Mouse (Mus musculus): ENCODE data around the gene Rnaseh2b. TPM values are rescaled to one million over a fixed set of nuclear protein-coding genes. Genes with fewer than 3 reads are reported as not detected.

Gene Rnaseh2b
- polyA plus RNA-seq, 1 experiment from 2014 or later: 62.4 TPM

DNA sequence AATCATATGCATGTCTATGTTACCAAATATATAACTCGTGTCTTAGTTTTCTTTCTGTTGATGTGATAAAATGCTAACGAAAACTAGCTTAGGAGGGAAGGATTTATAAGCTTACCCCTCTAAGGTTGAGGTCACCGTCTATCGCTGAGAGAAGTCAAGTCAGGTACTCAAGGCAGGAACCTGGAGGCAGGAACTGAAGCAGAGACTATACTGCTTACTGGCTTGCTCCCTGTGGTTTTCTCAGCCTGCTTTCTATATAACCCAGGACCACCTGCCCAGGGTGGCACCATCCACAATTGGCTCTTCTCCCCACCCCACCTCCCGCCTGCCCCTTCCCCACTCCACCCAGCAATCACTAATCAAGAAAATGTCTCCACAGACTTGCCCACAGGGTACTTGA, 32.6 kb downstream of the Rnaseh2b start:
- Histone ChIP-seq H3K36me3 (replicated peaks) (no peaks in the 10 kb centered on the region), H3K4me3 (no peak overlapping the region), H3K4me1 (peaks cover 43% of the 10 kb centered on the region), H3K27me3 (replicated peaks; ENCODE audit: low read depth, poor library complexity, severe bottlenecking) (0 out of 2 replicates have a peak, but pooled peaks cover 4% of the 10 kb centered on the region), H3K27ac (replicated peaks) (no peak overlapping the region), H3K9me3 (no peaks in the 10 kb centered on the region)
- no peak for DNase-seq (ENCODE audit: low spot score)
- WGBS: 93% methylated on average over 5 of the region's 5 CpGs

DNA sequence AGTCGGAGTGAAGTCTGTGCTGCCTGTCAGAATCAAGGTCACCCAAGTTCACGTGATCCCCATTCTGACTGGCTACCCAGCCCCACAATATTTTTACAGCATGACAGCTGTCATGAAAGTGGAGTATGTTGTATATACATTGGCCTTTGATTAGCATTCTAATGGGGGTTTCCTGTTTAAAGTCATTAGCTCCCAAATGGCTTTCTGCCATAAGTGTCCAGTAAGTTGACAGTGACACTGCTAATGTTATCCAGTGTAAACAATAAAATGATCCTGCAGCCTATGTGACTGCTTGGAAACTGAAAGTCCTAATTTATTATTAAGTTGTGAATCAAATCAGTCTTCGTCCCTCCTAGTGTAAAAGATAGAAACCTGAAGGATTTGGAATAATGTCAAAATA, 33.6 kb downstream of the Rnaseh2b start:
- DNase-seq (ENCODE audit: low spot score): no peak
- 76% methylated on average over 3 of the region's 3 CpGs for WGBS
- no peaks in the 10 kb centered on the region for H3K9me3 ChIP-seq
- H3K27me3 ChIP-seq (replicated peaks; ENCODE audit: low read depth, poor library complexity, severe bottlenecking): no peaks in the 10 kb centered on the region
- H3K27ac ChIP-seq (replicated peaks): no peak overlapping the region
- no peaks in the 10 kb centered on the region for H3K36me3 ChIP-seq (replicated peaks)
- peaks cover 48% of the 10 kb centered on the region for H3K4me1 ChIP-seq
- H3K4me3 ChIP-seq: no peak overlapping the region

- Histone ChIP-seq H3K27me3 (replicated peaks; ENCODE audit: low read depth, poor library complexity, severe bottlenecking) (no peaks in the 10 kb centered on the region), H3K4me3 (no peak overlapping the region), H3K9me3 (no peaks in the 10 kb centered on the region), H3K27ac (replicated peaks) (no peak overlapping the region), H3K4me1 (peaks cover 55% of the 10 kb centered on the region), H3K36me3 (replicated peaks) (no peaks in the 10 kb centered on the region)
- 33% methylated on average over 2 of the region's 2 CpGs for WGBS
- DNase-seq (ENCODE audit: low spot score): no peak
Observed at GRCm38 (mm10) chr14:62327171-62327570, 34.8 kb downstream of the Rnaseh2b start.

DNA sequence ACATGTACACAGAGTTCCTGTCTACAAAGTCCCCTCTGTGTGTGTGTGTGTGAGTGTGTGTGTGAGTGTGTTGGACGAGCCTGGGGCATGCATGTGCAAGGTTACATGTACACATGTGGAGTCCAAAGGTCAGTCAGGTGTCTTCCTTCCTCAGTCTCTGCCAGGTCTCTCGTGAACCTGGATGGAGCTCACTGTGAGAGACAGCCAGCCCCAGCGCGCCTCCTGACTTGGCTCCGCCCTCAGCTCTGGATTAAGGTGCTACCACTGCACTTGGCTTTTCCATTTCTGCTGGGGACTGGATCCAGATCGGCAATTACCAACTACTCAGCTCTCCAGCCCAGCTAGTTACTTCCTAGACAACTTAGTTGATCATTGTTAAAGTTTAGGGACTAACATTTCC, 36.2 kb downstream of the Rnaseh2b start:
- WGBS: 47% methylated on average over 6 of the region's 6 CpGs
- Histone ChIP-seq H3K4me1 (peaks cover 54% of the 10 kb centered on the region), H3K27me3 (replicated peaks; ENCODE audit: low read depth, poor library complexity, severe bottlenecking) (no peaks in the 10 kb centered on the region), H3K27ac (replicated peaks) (no peak overlapping the region), H3K4me3 (no peak overlapping the region), H3K9me3 (no peaks in the 10 kb centered on the region), H3K36me3 (replicated peaks) (no peaks in the 10 kb centered on the region)
- DNase-seq (ENCODE audit: low spot score): no peak

- DNase-seq (ENCODE audit: low spot score): no peak
- 80% methylated on average over 3 of the region's 3 CpGs for WGBS
- Histone ChIP-seq H3K36me3 (replicated peaks) (no peaks in the 10 kb centered on the region), H3K4me3 (no peak overlapping the region), H3K27ac (replicated peaks) (no peak overlapping the region), H3K4me1 (peaks cover 54% of the 10 kb centered on the region), H3K27me3 (replicated peaks; ENCODE audit: low read depth, poor library complexity, severe bottlenecking) (no peaks in the 10 kb centered on the region), H3K9me3 (no peaks in the 10 kb centered on the region)
Observed at GRCm38 (mm10) chr14:62329631-62330030, 37.2 kb downstream of the Rnaseh2b start.

- H3K9me3 ChIP-seq: no peaks in the 10 kb centered on the region
- peak overlapping the region; percentile 77 for H3K4me3 ChIP-seq
- H3K27me3 ChIP-seq (replicated peaks; ENCODE audit: low read depth, poor library complexity, severe bottlenecking): no peaks in the 10 kb centered on the region
- no peak for DNase-seq (ENCODE audit: low spot score)
- H3K27ac ChIP-seq (replicated peaks): peak overlapping the region; percentile 96
- H3K36me3 ChIP-seq (replicated peaks): no peaks in the 10 kb centered on the region; the same call in 1 of the 2 replicates
- H3K4me1 ChIP-seq: peaks cover 49% of the 10 kb centered on the region
- 21% methylated on average over 6 of the region's 6 CpGs for WGBS
Observed at GRCm38 (mm10) chr14:62331457-62331856, 39.1 kb downstream of the Rnaseh2b start.

GRCm38 (mm10) chr14:62331866-62332619, 39.7 kb downstream of the Rnaseh2b start:
- Histone ChIP-seq H3K4me3 (peak overlapping the region; percentile 77), H3K9me3 (no peaks in the 10 kb centered on the region), H3K4me1 (peaks cover 43% of the 10 kb centered on the region), H3K36me3 (replicated peaks) (no peaks in the 10 kb centered on the region; the same call in 1 of the 2 replicates), H3K27ac (replicated peaks) (peak overlapping the region; percentile 96), H3K27me3 (replicated peaks; ENCODE audit: low read depth, poor library complexity, severe bottlenecking) (no peaks in the 10 kb centered on the region)
- DNase-seq (ENCODE audit: low spot score): peak; percentile 90
- under 1% methylated on average over 62 of the region's 62 CpGs for WGBS

GRCm38 (mm10) chr14:62333909-62334687, 41.7 kb downstream of the Rnaseh2b start:
- H3K4me1 ChIP-seq: peaks cover 33% of the 10 kb centered on the region
- H3K4me3 ChIP-seq: no peak overlapping the region
- no peaks in the 10 kb centered on the region for H3K9me3 ChIP-seq
- DNase-seq (ENCODE audit: low spot score): no peak
- no peaks in the 10 kb centered on the region for H3K27me3 ChIP-seq (replicated peaks; ENCODE audit: low read depth, poor library complexity, severe bottlenecking)
- 80% methylated on average over 9 of the region's 9 CpGs for WGBS
- H3K36me3 ChIP-seq (replicated peaks): peaks cover 2% of the 10 kb centered on the region; the same call in 1 of the 2 replicates
- no peak overlapping the region for H3K27ac ChIP-seq (replicated peaks)

- DNase-seq (ENCODE audit: low spot score): no peak
- no peaks in the 10 kb centered on the region for H3K27me3 ChIP-seq (replicated peaks; ENCODE audit: low read depth, poor library complexity, severe bottlenecking)
- peaks cover 17% of the 10 kb centered on the region for H3K4me1 ChIP-seq
- no peak overlapping the region for H3K4me3 ChIP-seq
- H3K36me3 ChIP-seq (replicated peaks): peaks cover 6% of the 10 kb centered on the region; the same call in 1 of the 2 replicates
- no peak overlapping the region for H3K27ac ChIP-seq (replicated peaks)
- 90% methylated on average over 1 of the region's 1 CpGs for WGBS
- H3K9me3 ChIP-seq: no peaks in the 10 kb centered on the region
Observed at GRCm38 (mm10) chr14:62339196-62339595, 46.8 kb downstream of the Rnaseh2b start.

DNA sequence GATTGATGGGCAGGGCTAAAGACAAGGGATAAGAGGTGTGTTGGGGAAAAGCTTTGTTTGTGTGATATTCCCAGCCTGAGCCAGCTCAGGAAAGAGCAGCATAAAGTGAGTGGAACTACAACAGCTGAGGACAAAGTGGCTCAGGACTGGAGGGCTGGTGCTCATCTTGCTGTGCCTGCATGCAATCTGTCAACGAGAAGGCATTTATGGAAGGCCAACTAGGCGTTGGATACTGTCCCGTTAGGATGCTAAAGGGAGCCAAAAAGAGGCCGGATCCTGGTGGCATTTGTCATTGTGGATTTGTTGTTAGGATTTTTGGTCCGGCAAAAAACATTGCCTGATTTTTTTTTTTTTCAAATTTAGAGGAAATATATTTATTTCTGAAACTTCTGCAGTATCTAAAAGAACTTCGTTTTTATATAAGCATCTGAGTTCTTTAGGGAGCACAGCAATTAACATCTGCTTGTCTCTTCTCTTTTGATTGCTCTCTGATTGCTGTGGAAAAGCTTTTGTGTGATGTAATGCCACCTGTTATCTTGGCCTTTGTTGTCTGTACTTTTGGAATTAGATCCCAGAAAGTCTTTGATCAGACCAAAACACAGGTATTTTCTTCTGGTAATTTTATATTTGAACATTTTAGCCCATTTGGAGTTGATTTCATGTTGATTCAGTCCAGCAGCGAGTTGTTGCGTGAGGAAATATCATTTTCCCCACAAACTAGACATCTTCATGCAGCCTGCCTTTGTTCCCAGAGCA, 49.7 kb downstream of the Rnaseh2b start:
- H3K9me3 ChIP-seq: no peaks in the 10 kb centered on the region
- no peak for DNase-seq (ENCODE audit: low spot score)
- peaks cover 11% of the 10 kb centered on the region for H3K4me1 ChIP-seq
- peaks cover 6% of the 10 kb centered on the region; the same call in 1 of the 2 replicates for H3K36me3 ChIP-seq (replicated peaks)
- H3K27me3 ChIP-seq (replicated peaks; ENCODE audit: low read depth, poor library complexity, severe bottlenecking): no peaks in the 10 kb centered on the region
- H3K27ac ChIP-seq (replicated peaks): peak overlapping the region; percentile 48
- H3K4me3 ChIP-seq: no peak overlapping the region
- WGBS: 81% methylated on average over 8 of the region's 8 CpGs

DNA sequence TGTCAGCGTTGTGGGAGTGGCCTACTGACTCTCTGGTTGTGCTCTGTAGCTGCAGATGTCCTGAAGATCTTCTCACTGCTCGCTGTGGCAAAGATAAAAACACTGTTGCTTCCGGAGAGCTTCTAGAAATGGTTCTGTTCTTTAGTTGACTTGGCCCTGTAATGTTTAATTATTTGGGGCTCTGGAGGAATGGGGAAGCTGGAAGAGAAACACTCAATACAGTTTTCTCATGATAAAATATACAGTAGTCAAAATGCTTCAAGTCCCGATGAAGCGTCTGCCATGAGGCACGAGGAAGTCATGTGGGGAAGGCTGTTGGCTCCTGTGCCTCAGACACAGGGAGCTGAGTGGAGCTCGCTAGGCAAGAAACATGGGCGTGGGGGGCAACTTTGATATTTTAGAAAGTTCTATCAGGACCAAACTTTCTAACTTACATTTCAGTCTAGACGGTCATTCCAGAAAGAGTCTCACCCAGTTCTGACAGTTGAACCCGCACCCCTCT, 50.3 kb downstream of the Rnaseh2b start:
- WGBS: 83% methylated on average over 10 of the region's 10 CpGs
- H3K9me3 ChIP-seq: no peaks in the 10 kb centered on the region
- DNase-seq (ENCODE audit: low spot score): no peak
- H3K27ac ChIP-seq (replicated peaks): peak overlapping the region; percentile 48
- no peaks in the 10 kb centered on the region for H3K27me3 ChIP-seq (replicated peaks; ENCODE audit: low read depth, poor library complexity, severe bottlenecking)
- H3K36me3 ChIP-seq (replicated peaks): peaks cover 7% of the 10 kb centered on the region
- no peak overlapping the region for H3K4me3 ChIP-seq
- H3K4me1 ChIP-seq: peaks cover 11% of the 10 kb centered on the region

- no peak overlapping the region for H3K4me3 ChIP-seq
- H3K27ac ChIP-seq (replicated peaks): no peak overlapping the region
- no peaks in the 10 kb centered on the region for H3K27me3 ChIP-seq (replicated peaks; ENCODE audit: low read depth, poor library complexity, severe bottlenecking)
- no peak for DNase-seq (ENCODE audit: low spot score)
- H3K9me3 ChIP-seq: no peaks in the 10 kb centered on the region
- 83% methylated on average over 11 of the region's 11 CpGs for WGBS
- peaks cover 25% of the 10 kb centered on the region for H3K36me3 ChIP-seq (replicated peaks)
- H3K4me1 ChIP-seq: peaks cover 16% of the 10 kb centered on the region
Observed at GRCm38 (mm10) chr14:62346570-62346969, 54.2 kb downstream of the Rnaseh2b start.

Measured in embryonic facial prominence, embryonic 10.5 days (tissue).